Mouse (Mus musculus): ENCODE results near the gene Grm1. TPM values are rescaled to one million over a fixed set of nuclear protein-coding genes. Genes with fewer than 3 reads are reported as not detected.

The Grm1 gene
- polyA plus RNA-seq, 2 experiments, result not detected

GRCm38 (mm10) chr10:10734561-10734960 lies 347.6 kb downstream of the Grm1 start:
- Histone ChIP-seq H3K9ac (replicated peaks) (no peak overlapping the region), H3K27ac (no peak overlapping the region), H3K27me3 (ENCODE audit: control insufficient read depth, insufficient read depth, low read length) (no peaks in the 10 kb centered on the region), H3K9me3 (ENCODE audit: control insufficient read depth, low read length) (no peaks in the 10 kb centered on the region), H3K4me3 (ENCODE audit: insufficient read depth in 1 of 2, low read depth in 2 of 2, low read length in 2 of 2) (no peak overlapping the region), H3K4me2 (ENCODE audit: low read depth) (no peak overlapping the region), H3K36me3 (replicated peaks; ENCODE audit: control insufficient read depth, insufficient read depth, low read depth) (no peaks in the 10 kb centered on the region), H3K4me1 (replicated peaks; ENCODE audit: control insufficient read depth in 2 of 2, insufficient read depth in 2 of 2, low read length in 1 of 2) (no peaks in the 10 kb centered on the region)
- ATAC-seq (ENCODE audit: insufficient read depth) (no peak), DNase-seq (ENCODE audit: low read depth in 3 of 3, low spot score in 3 of 3) (no peak)
- WGBS (ENCODE audit: insufficient replicate concordance), result 40% methylated on average over 5 of the region's 5 CpGs
- no peak for TF ChIP-seq EP300 (IDR thresholded peaks at IDR 0.05; ENCODE audit: low read depth)
- no peak for TF ChIP-seq CTCF (IDR thresholded peaks at IDR 0.05; ENCODE audit: low read depth)

GRCm38 (mm10) chr10:10733092-10733491 lies 349.1 kb downstream of the Grm1 start:
- 19% methylated on average over 5 of the region's 5 CpGs for WGBS (ENCODE audit: insufficient replicate concordance)
- H3K27ac ChIP-seq, result no peak overlapping the region
- ATAC-seq (ENCODE audit: insufficient read depth), result no peak
- H3K9ac ChIP-seq (replicated peaks), result no peak overlapping the region
- H3K27me3 ChIP-seq (ENCODE audit: control insufficient read depth, insufficient read depth, low read length), result no peaks in the 10 kb centered on the region
- no peak overlapping the region for H3K4me3 ChIP-seq (ENCODE audit: insufficient read depth in 1 of 2, low read depth in 2 of 2, low read length in 2 of 2)
- no peaks in the 10 kb centered on the region for H3K4me1 ChIP-seq (replicated peaks; ENCODE audit: control insufficient read depth in 2 of 2, insufficient read depth in 2 of 2, low read length in 1 of 2)
- TF ChIP-seq EP300 (IDR thresholded peaks at IDR 0.05; ENCODE audit: low read depth) (no peak), CTCF (IDR thresholded peaks at IDR 0.05; ENCODE audit: low read depth) (no peak)
- H3K4me2 ChIP-seq (ENCODE audit: low read depth), result no peak overlapping the region
- DNase-seq (ENCODE audit: low read depth in 3 of 3, low spot score in 3 of 3), result no peak
- no peaks in the 10 kb centered on the region for H3K9me3 ChIP-seq (ENCODE audit: control insufficient read depth, low read length)
- H3K36me3 ChIP-seq (replicated peaks; ENCODE audit: control insufficient read depth, insufficient read depth, low read depth), result no peaks in the 10 kb centered on the region

- no peaks in the 10 kb centered on the region for H3K27me3 ChIP-seq (ENCODE audit: control insufficient read depth, insufficient read depth, low read length)
- TF ChIP-seq EP300 (IDR thresholded peaks at IDR 0.05; ENCODE audit: low read depth), result no peak
- TF ChIP-seq CTCF (IDR thresholded peaks at IDR 0.05; ENCODE audit: low read depth), result no peak
- WGBS (ENCODE audit: insufficient replicate concordance), result 71% methylated on average over 3 of the region's 3 CpGs
- ATAC-seq (ENCODE audit: insufficient read depth), result no peak
- H3K4me1 ChIP-seq (replicated peaks; ENCODE audit: control insufficient read depth in 2 of 2, insufficient read depth in 2 of 2, low read length in 1 of 2), result no peaks in the 10 kb centered on the region
- no peak for DNase-seq (ENCODE audit: low read depth in 3 of 3, low spot score in 3 of 3)
- H3K36me3 ChIP-seq (replicated peaks; ENCODE audit: control insufficient read depth, insufficient read depth, low read depth), result no peaks in the 10 kb centered on the region
- H3K9me3 ChIP-seq (ENCODE audit: control insufficient read depth, low read length), result no peaks in the 10 kb centered on the region
- H3K9ac ChIP-seq (replicated peaks), result no peak overlapping the region
- H3K4me2 ChIP-seq (ENCODE audit: low read depth), result no peak overlapping the region
- H3K4me3 ChIP-seq (ENCODE audit: insufficient read depth in 1 of 2, low read depth in 2 of 2, low read length in 2 of 2), result no peak overlapping the region
- no peak overlapping the region for H3K27ac ChIP-seq
Observed at GRCm38 (mm10) chr10:10726501-10726900, 355.7 kb downstream of the Grm1 start.

- TF ChIP-seq EP300 (IDR thresholded peaks at IDR 0.05; ENCODE audit: low read depth) (no peak), CTCF (IDR thresholded peaks at IDR 0.05; ENCODE audit: low read depth) (no peak)
- no peak overlapping the region for H3K9ac ChIP-seq (replicated peaks)
- 38% methylated on average over 2 of the region's 2 CpGs for WGBS (ENCODE audit: insufficient replicate concordance)
- no peaks in the 10 kb centered on the region for H3K4me1 ChIP-seq (replicated peaks; ENCODE audit: control insufficient read depth in 2 of 2, insufficient read depth in 2 of 2, low read length in 1 of 2)
- no peaks in the 10 kb centered on the region for H3K9me3 ChIP-seq (ENCODE audit: control insufficient read depth, low read length)
- DNase-seq (ENCODE audit: low read depth in 3 of 3, low spot score in 3 of 3) (no peak), ATAC-seq (ENCODE audit: insufficient read depth) (no peak)
- H3K36me3 ChIP-seq (replicated peaks; ENCODE audit: control insufficient read depth, insufficient read depth, low read depth), result no peaks in the 10 kb centered on the region
- no peaks in the 10 kb centered on the region for H3K27me3 ChIP-seq (ENCODE audit: control insufficient read depth, insufficient read depth, low read length)
- H3K4me3 ChIP-seq (ENCODE audit: insufficient read depth in 1 of 2, low read depth in 2 of 2, low read length in 2 of 2), result no peak overlapping the region
- H3K4me2 ChIP-seq (ENCODE audit: low read depth), result no peak overlapping the region
- H3K27ac ChIP-seq, result no peak overlapping the region
Observed at GRCm38 (mm10) chr10:10710837-10711236, 371.3 kb downstream of the Grm1 start.

GRCm38 (mm10) chr10:10710359-10710758 lies 371.8 kb downstream of the Grm1 start:
- Histone ChIP-seq H3K27me3 (ENCODE audit: control insufficient read depth, insufficient read depth, low read length) (no peaks in the 10 kb centered on the region), H3K4me1 (replicated peaks; ENCODE audit: control insufficient read depth in 2 of 2, insufficient read depth in 2 of 2, low read length in 1 of 2) (no peaks in the 10 kb centered on the region), H3K27ac (no peak overlapping the region), H3K4me2 (ENCODE audit: low read depth) (no peak overlapping the region), H3K9ac (replicated peaks) (no peak overlapping the region), H3K4me3 (ENCODE audit: insufficient read depth in 1 of 2, low read depth in 2 of 2, low read length in 2 of 2) (no peak overlapping the region), H3K36me3 (replicated peaks; ENCODE audit: control insufficient read depth, insufficient read depth, low read depth) (no peaks in the 10 kb centered on the region), H3K9me3 (ENCODE audit: control insufficient read depth, low read length) (no peaks in the 10 kb centered on the region)
- 57% methylated on average over 2 of the region's 2 CpGs for WGBS (ENCODE audit: insufficient replicate concordance)
- ATAC-seq (ENCODE audit: insufficient read depth), result no peak
- TF ChIP-seq CTCF (IDR thresholded peaks at IDR 0.05; ENCODE audit: low read depth) (no peak), EP300 (IDR thresholded peaks at IDR 0.05; ENCODE audit: low read depth) (no peak)
- no peak for DNase-seq (ENCODE audit: low read depth in 3 of 3, low spot score in 3 of 3)
